Comparison of ENCODE assay signal across 13 mouse cellular contexts in the genomic region with DNA sequence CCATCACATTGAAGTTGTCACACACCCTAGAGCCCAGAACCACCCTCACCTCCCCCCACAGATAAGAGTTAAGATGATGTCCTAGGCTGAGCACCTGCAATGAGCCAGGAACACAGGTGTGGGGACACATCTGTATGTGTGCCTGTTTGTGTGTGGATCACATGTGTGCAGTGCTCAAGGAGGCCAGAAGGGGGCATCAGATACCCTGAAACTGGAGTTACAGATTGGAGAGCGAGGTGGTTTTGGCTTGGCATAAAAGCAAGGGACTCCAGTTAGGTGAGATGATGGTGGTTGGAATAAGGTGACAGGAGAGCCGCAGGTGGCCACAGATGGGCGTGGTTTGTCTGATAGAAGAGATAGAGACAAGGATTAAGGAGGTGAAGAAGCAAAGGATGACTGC. TPM values are rescaled to one million over a fixed set of nuclear protein-coding genes. Genes with fewer than 3 reads are reported as not detected.
DNase-seq lines count a peak whose midpoint lies in the region; ATAC-seq and TF ChIP-seq lines count a peak whose summit lies in the region.
"Had no signal": no experiment of that assay in that cellular context is flagged by ENCODE, and none has a peak within 500 bp of the region (broad histone marks: within the 10 kb centered on the region; RNA-seq: fewer than 3 reads in every experiment).

No protein-coding gene starts in this region.

- no peak for ATAC-seq in heart, postnatal 0 days (ENCODE audit: insufficient read depth, low read depth)

- no peak overlapping the region for H3K4me3 ChIP-seq in heart, postnatal 0 days (ENCODE audit: low read depth, low read length)
- H3K4me3 ChIP-seq in lung, adult 2 months (replicated peaks; ENCODE audit: extremely low read depth, low read depth, low read length), result no peak overlapping the region
- no peak overlapping the region for H3K4me3 ChIP-seq in MEL (ENCODE audit: control insufficient read depth in 1 of 2, insufficient read depth in 1 of 2, low read depth in 2 of 2, low read length in 2 of 2)
- H3K4me3 ChIP-seq: limb, embryonic 12.5 days; midbrain, embryonic 12.5 days; stomach, embryonic 15.5 days had no signal

- peak; percentile 39 for TF ChIP-seq CTCF in heart, postnatal 0 days (IDR thresholded peaks at IDR 0.05; ENCODE audit: low read depth)
- peak; percentile 36 for TF ChIP-seq CTCF in lung, adult 2 months (IDR thresholded peaks at IDR 0.05; ENCODE audit: insufficient read depth, low read length)
- TF ChIP-seq CTCF in MEL (IDR thresholded peaks at IDR 0.05 in 2 of 3, conservative IDR thresholded peaks at IDR 0.05 in 1 of 3; ENCODE audit: control insufficient read depth in 1 of 3, insufficient read depth in 1 of 3, low read depth in 2 of 3, low read length in 3 of 3, poor library complexity in 1 of 3, severe bottlenecking in 1 of 3), result peak; percentile 34 to 38 (median 34)

- H3K9ac ChIP-seq in heart, postnatal 0 days (replicated peaks; ENCODE audit: low read depth, low read length), result no peak overlapping the region
- no peak overlapping the region for H3K9ac ChIP-seq in MEL (ENCODE audit: control insufficient read depth, low read depth, low read length, poor library complexity, severe bottlenecking)
- H3K9ac ChIP-seq: limb, embryonic 12.5 days; midbrain, embryonic 12.5 days; stomach, embryonic 15.5 days had no signal

- no peaks in the 10 kb centered on the region for H3K36me3 ChIP-seq in heart, postnatal 0 days (replicated peaks; ENCODE audit: control insufficient read depth, insufficient read depth, low read length)
- no peaks in the 10 kb centered on the region for H3K36me3 ChIP-seq in MEL (ENCODE audit: control insufficient read depth in 1 of 2, insufficient read depth in 2 of 2, low read length in 2 of 2)
- H3K36me3 ChIP-seq: limb, embryonic 12.5 days; midbrain, embryonic 12.5 days; stomach, embryonic 15.5 days had no signal

- no peak for DNase-seq in heart, postnatal 0 days (ENCODE audit: low spot score)
- no peak for DNase-seq in heart, adult 8-10 months (ENCODE audit: low spot score)
- DNase-seq in lung, adult 2 months, result no peak
- DNase-seq in lung, postnatal 25 days (ENCODE audit: low spot score), result no peak
- DNase-seq in MEL (ENCODE audit: low read depth, low spot score), result peak; percentile 6
- DNase-seq in retina, embryonic 14.5 days (ENCODE audit: low spot score), result peak; percentile 27
- DNase-seq in gastrocnemius, adult 8-10 months (ENCODE audit: low spot score in 2 of 2), result no peak
- DNase-seq: cerebellum, adult 18-20 months; kidney, adult 8-10 months had no signal

- 87% methylated on average over 3 of the region's 3 CpGs for WGBS in heart, postnatal 0 days
- WGBS in lung, adult 2 months, result 95% methylated on average over 3 of the region's 3 CpGs

- H3K9me3 ChIP-seq in heart, postnatal 0 days (replicated peaks; ENCODE audit: control insufficient read depth, low read length), result no peaks in the 10 kb centered on the region
- H3K9me3 ChIP-seq in MEL (replicated peaks; ENCODE audit: insufficient read depth, low read length), result no peaks in the 10 kb centered on the region
- H3K9me3 ChIP-seq: stomach, embryonic 15.5 days had no signal

- no peak for TF ChIP-seq EP300 in heart, postnatal 0 days (IDR thresholded peaks at IDR 0.05; ENCODE audit: low read depth)
- no peak for TF ChIP-seq EP300 in MEL (IDR thresholded peaks at IDR 0.05; ENCODE audit: low read depth in 1 of 2, low read length in 2 of 2)

- no peak overlapping the region for H3K27ac ChIP-seq in heart, postnatal 0 days (ENCODE audit: low read depth)
- H3K27ac ChIP-seq in MEL (ENCODE audit: control insufficient read depth, low read depth, low read length), result no peak overlapping the region
- H3K27ac ChIP-seq: limb, embryonic 12.5 days; midbrain, embryonic 12.5 days; stomach, embryonic 15.5 days had no signal

- no peaks in the 10 kb centered on the region for H3K79me2 ChIP-seq in MEL (ENCODE audit: control insufficient read depth, insufficient read depth, low read length, poor library complexity)

- peaks cover 6% of the 10 kb centered on the region; the same call in 1 of the 2 replicates for H3K27me3 ChIP-seq in heart, postnatal 0 days (ENCODE audit: control insufficient read depth, insufficient read depth, low read length)
- no peaks in the 10 kb centered on the region for H3K27me3 ChIP-seq in MEL (ENCODE audit: control insufficient read depth in 1 of 2, insufficient read depth in 2 of 2, low read length in 2 of 2)
- H3K27me3 ChIP-seq: stomach, embryonic 15.5 days had no signal

- no peak for TF ChIP-seq POLR2A in lung, adult 2 months (IDR thresholded peaks at IDR 0.05; ENCODE audit: borderline replicate concordance, extremely low read depth, low read depth, low read length)
- no peak for TF ChIP-seq POLR2A in MEL (IDR thresholded peaks at IDR 0.05; ENCODE audit: control insufficient read depth in 1 of 2, insufficient read depth in 1 of 2, low read depth in 1 of 2, low read length in 2 of 2, poor library complexity in 1 of 2)

- TF ChIP-seq RAD21 in MEL (IDR thresholded peaks at IDR 0.05; ENCODE audit: low read depth, low read length), result peak; percentile 20

- no peak overlapping the region for H3K4me2 ChIP-seq in heart, postnatal 0 days (ENCODE audit: low read depth, low read length)
- H3K4me2 ChIP-seq: heart, embryonic 11.5 days; limb, embryonic 12.5 days; midbrain, embryonic 12.5 days; stomach, embryonic 15.5 days had no signal

- H3K4me1 ChIP-seq in heart, postnatal 0 days (ENCODE audit: control insufficient read depth, insufficient read depth), result peaks cover 5% of the 10 kb centered on the region; the same call in 1 of the 2 replicates
- H3K4me1 ChIP-seq in lung, adult 2 months (ENCODE audit: control insufficient read depth, insufficient read depth, low read length), result peaks cover 3% of the 10 kb centered on the region; the same call in 1 of the 2 replicates
- no peaks in the 10 kb centered on the region for H3K4me1 ChIP-seq in MEL (ENCODE audit: control insufficient read depth in 1 of 2, insufficient read depth in 2 of 2, low read length in 2 of 2)

TF ChIP-seq in MEL, 35 proteins besides CTCF, POLR2A, EP300 and RAD21:
- TF ChIP-seq MAZ (IDR thresholded peaks at IDR 0.05; ENCODE audit: low read depth, low read length) (no peak), SIN3A (IDR thresholded peaks at IDR 0.05; ENCODE audit: low read length) (no peak), MYB (IDR thresholded peaks at IDR 0.05; ENCODE audit: low read depth, low read length) (no peak), GATA1 (IDR thresholded peaks at IDR 0.05; ENCODE audit: low read depth, low read length) (no peak), MEF2A (IDR thresholded peaks at IDR 0.05; ENCODE audit: extremely low read depth, insufficient replicate concordance, low read depth, low read length, poor library complexity, severe bottlenecking) (no peak), RCOR1 (IDR thresholded peaks at IDR 0.05; ENCODE audit: low read depth, low read length) (no peak), E2F4 (IDR thresholded peaks at IDR 0.05; ENCODE audit: borderline replicate concordance, low read depth, low read length) (no peak), ZC3H11A (IDR thresholded peaks at IDR 0.05; ENCODE audit: low read depth, low read length) (no peak), NELFE (IDR thresholded peaks at IDR 0.05; ENCODE audit: low read depth, low read length) (no peak), SMC3 (IDR thresholded peaks at IDR 0.05; ENCODE audit: low read depth, low read length) (no peak; the same call in 1 of the 2 replicates), ZNF384 (IDR thresholded peaks at IDR 0.05; ENCODE audit: low read depth, low read length) (no peak), ZMIZ1 (IDR thresholded peaks at IDR 0.05; ENCODE audit: low read depth, low read length) (no peak)

RNA-seq across cellular contexts. Expression of a gene that starts 4.2 kb away (rescaled TPM):
- total RNA-seq in heart, postnatal 0 days (2014; rRNA removed; ENCODE audit: low replicate concordance), result 3.3 and 7.7 TPM in 2 replicates
- polyA plus RNA-seq in heart, postnatal 0 days (2015; fragmentation: Nextera tagmentation; extraction: Ambion mirVana), result 1.4 and 1.6 TPM in 2 replicates
- under 1 TPM; 0.19 to 0.79 (median 0.45) TPM for total RNA-seq in heart, adult 8-10 months (2022)
- 4.3 and 5.3 TPM in 2 replicates for polyA plus RNA-seq in lung, adult 2 months (2012; rRNA removed)
- not detected in 2 replicates for total RNA-seq in MEL (2012; rRNA removed)
- under 1 TPM in 1 of 2 experiments, not detected in 1; 0.01 TPM for polyA plus RNA-seq in MEL (2012; ENCODE audit: insufficient read depth in 1 of 2, insufficient read length in 2 of 2, low read depth in 1 of 2, low replicate concordance in 2 of 2, missing spikeins in 1 of 2)
- total RNA-seq in gastrocnemius, adult 8-10 months (2022), result under 1 TPM; 0.16 to 0.34 (median 0.22) TPM

Comparison
In these comparisons a context has a peak if more than half of its experiments do, and no peak if none do; other contexts are left out.
1. DNase-seq: peak in MEL (single experiment) and retina, embryonic 14.5 days (single experiment); none in heart, postnatal 0 days (single experiment), heart, adult 8-10 months (single experiment), lung, adult 2 months (single experiment), lung, postnatal 25 days (single experiment) and gastrocnemius, adult 8-10 months (0 of 2).
2. Peak in every context shown above with its lines, with median percentiles within 50 percentile points of each other: CTCF ChIP-seq.